Mouse (Mus musculus): ENCODE data around the gene C8a. TPM values are rescaled to one million over a fixed set of nuclear protein-coding genes. Genes with fewer than 3 reads are reported as not detected.
A peak's percentile ranks its signal among the peaks of the same experiment; 100 is the strongest.

The C8a gene
- not detected in 2 replicates for polyA plus RNA-seq (2015; fragmentation: Nextera tagmentation; extraction: Ambion mirVana)

- WGBS: 84% methylated on average over 3 of the region's 3 CpGs
Measured at GRCm38 (mm10) chr4:104876323-104876722, at the start of gene C8a. Gene C8a, minus strand, starts transcription at chr4:104876398.

DNA sequence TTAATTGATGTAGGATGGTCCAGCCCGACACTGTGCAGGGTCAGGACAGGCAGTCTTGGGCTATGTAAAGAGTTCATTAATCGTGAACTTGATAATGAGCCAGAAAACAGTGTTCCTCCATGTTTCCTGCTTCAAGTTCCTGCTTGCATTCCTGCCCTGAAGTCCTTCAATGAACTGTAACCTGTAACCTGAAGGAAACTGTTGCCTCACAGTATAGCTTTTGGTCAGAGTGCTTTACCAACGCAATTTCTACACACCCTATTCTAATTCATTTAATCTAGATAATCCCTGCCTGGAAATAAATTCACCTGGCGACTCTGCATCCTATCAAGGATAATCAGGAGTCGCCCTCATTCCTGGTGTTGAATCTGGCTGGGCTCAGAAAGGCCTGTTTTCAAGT lies 49.2 kb upstream of the C8a start:
- no peaks in the 10 kb centered on the region for H3K36me3 ChIP-seq (ENCODE audit: control insufficient read depth, insufficient read depth, low read length)
- H3K4me1 ChIP-seq (ENCODE audit: control insufficient read depth, insufficient read depth, low read length): no peaks in the 10 kb centered on the region
- no peak for ATAC-seq
- no peak overlapping the region for H3K4me3 ChIP-seq (ENCODE audit: low read depth, low read length)
- H3K4me2 ChIP-seq (ENCODE audit: low read length): no peak overlapping the region
- WGBS: 88% methylated on average over 5 of the region's 5 CpGs
- no peak overlapping the region for H3K9ac ChIP-seq (ENCODE audit: low read depth, low read length)
- H3K9me3 ChIP-seq (replicated peaks; ENCODE audit: control insufficient read depth, low read length, poor library complexity, severe bottlenecking): no peaks in the 10 kb centered on the region
- H3K27me3 ChIP-seq (ENCODE audit: control insufficient read depth, insufficient read depth, low read depth, low read length): no peaks in the 10 kb centered on the region
- no peak overlapping the region for H3K27ac ChIP-seq (ENCODE audit: low read length)

More at GRCm38 (mm10) chr4:104876323-104876722, at the start of gene C8a:
- Histone ChIP-seq H3K9ac (ENCODE audit: low read depth, low read length) (no peak within 1 kb of the TSS), H3K9me3 (replicated peaks; ENCODE audit: control insufficient read depth, low read length, poor library complexity, severe bottlenecking) (no peaks in the 10 kb centered on the region), H3K36me3 (ENCODE audit: control insufficient read depth, insufficient read depth, low read length) (no peaks in the 10 kb centered on the region), H3K27me3 (ENCODE audit: control insufficient read depth, insufficient read depth, low read depth, low read length) (no peaks in the 10 kb centered on the region), H3K27ac (ENCODE audit: low read length) (no peak within 1 kb of the TSS), H3K4me2 (ENCODE audit: low read length) (no peak within 1 kb of the TSS), H3K4me1 (ENCODE audit: control insufficient read depth, insufficient read depth, low read length) (no peaks in the 10 kb centered on the region), H3K4me3 (ENCODE audit: low read depth, low read length) (no peak within 1 kb of the TSS)
- ATAC-seq: no peak

DNA sequence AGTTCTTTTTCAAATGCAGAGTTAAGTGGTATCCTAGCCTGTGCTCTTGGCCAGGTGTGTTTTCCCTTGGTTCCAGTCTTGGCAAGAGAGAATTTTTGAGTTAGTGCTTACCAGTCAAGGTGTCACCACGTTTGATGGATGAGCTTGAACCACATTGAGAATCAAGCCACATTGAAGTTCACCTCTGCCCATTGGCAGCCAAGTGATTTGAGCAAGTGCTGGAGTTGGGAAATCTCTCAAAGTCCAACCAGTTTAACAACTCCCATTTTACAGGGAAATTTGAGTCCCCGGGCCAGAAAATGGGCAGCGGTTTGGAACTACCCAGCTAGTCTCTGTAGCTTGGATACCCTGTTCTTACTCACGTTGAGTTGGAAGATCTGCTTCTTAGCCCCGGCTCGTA lies 41.8 kb upstream of the C8a start:
- Histone ChIP-seq H3K9ac (ENCODE audit: low read depth, low read length) (no peak overlapping the region), H3K27me3 (ENCODE audit: control insufficient read depth, insufficient read depth, low read depth, low read length) (peaks cover 7% of the 10 kb centered on the region), H3K27ac (ENCODE audit: low read length) (no peak overlapping the region), H3K4me1 (ENCODE audit: control insufficient read depth, insufficient read depth, low read length) (no peaks in the 10 kb centered on the region), H3K4me3 (ENCODE audit: low read depth, low read length) (no peak overlapping the region), H3K4me2 (ENCODE audit: low read length) (no peak overlapping the region), H3K9me3 (replicated peaks; ENCODE audit: control insufficient read depth, low read length, poor library complexity, severe bottlenecking) (no peaks in the 10 kb centered on the region), H3K36me3 (ENCODE audit: control insufficient read depth, insufficient read depth, low read length) (no peaks in the 10 kb centered on the region)
- WGBS: 90% methylated on average over 6 of the region's 6 CpGs
- no peak for ATAC-seq

- WGBS: 62% methylated on average over 6 of the region's 6 CpGs
- no peaks in the 10 kb centered on the region for H3K9me3 ChIP-seq (replicated peaks; ENCODE audit: control insufficient read depth, low read length, poor library complexity, severe bottlenecking)
- no peak overlapping the region for H3K9ac ChIP-seq (ENCODE audit: low read depth, low read length)
- H3K27me3 ChIP-seq (ENCODE audit: control insufficient read depth, insufficient read depth, low read depth, low read length): peaks cover 7% of the 10 kb centered on the region
- ATAC-seq: no peak
- no peaks in the 10 kb centered on the region for H3K36me3 ChIP-seq (ENCODE audit: control insufficient read depth, insufficient read depth, low read length)
- H3K27ac ChIP-seq (ENCODE audit: low read length): no peak overlapping the region
- no peak overlapping the region for H3K4me3 ChIP-seq (ENCODE audit: low read depth, low read length)
- H3K4me2 ChIP-seq (ENCODE audit: low read length): no peak overlapping the region
- no peaks in the 10 kb centered on the region for H3K4me1 ChIP-seq (ENCODE audit: control insufficient read depth, insufficient read depth, low read length)
Measured at GRCm38 (mm10) chr4:104914711-104915247, 38.6 kb upstream of the C8a start.

- peak within 1 kb of the TSS; percentile 46 for H3K4me2 ChIP-seq (ENCODE audit: low read length)
- no peaks in the 10 kb centered on the region for H3K36me3 ChIP-seq (ENCODE audit: control insufficient read depth, insufficient read depth, low read length)
- no peak for ATAC-seq
- H3K4me1 ChIP-seq (ENCODE audit: control insufficient read depth, insufficient read depth, low read length): no peaks in the 10 kb centered on the region
- 19% methylated on average over 22 of the region's 23 CpGs for WGBS
- H3K9ac ChIP-seq (ENCODE audit: low read depth, low read length): peak within 1 kb of the TSS; percentile 40; the same call in 1 of the 2 replicates
- H3K27me3 ChIP-seq (ENCODE audit: control insufficient read depth, insufficient read depth, low read depth, low read length): peaks cover 7% of the 10 kb centered on the region
- no peak within 1 kb of the TSS for H3K27ac ChIP-seq (ENCODE audit: low read length)
- H3K4me3 ChIP-seq (ENCODE audit: low read depth, low read length): no peak within 1 kb of the TSS
- no peaks in the 10 kb centered on the region for H3K9me3 ChIP-seq (replicated peaks; ENCODE audit: control insufficient read depth, low read length, poor library complexity, severe bottlenecking)
Measured at GRCm38 (mm10) chr4:104913291-104914129, 37.3 kb upstream of the C8a start, which contains the start of gene Fyb2. Gene Fyb2, plus strand, starts transcription at chr4:104913456.

GRCm38 (mm10) chr4:104911685-104912084 lies 35.5 kb upstream of the C8a start:
- H3K4me1 ChIP-seq (ENCODE audit: control insufficient read depth, insufficient read depth, low read length): no peaks in the 10 kb centered on the region
- H3K27ac ChIP-seq (ENCODE audit: low read length): no peak overlapping the region
- H3K9ac ChIP-seq (ENCODE audit: low read depth, low read length): no peak overlapping the region
- no peaks in the 10 kb centered on the region for H3K36me3 ChIP-seq (ENCODE audit: control insufficient read depth, insufficient read depth, low read length)
- no peak overlapping the region for H3K4me3 ChIP-seq (ENCODE audit: low read depth, low read length)
- H3K4me2 ChIP-seq (ENCODE audit: low read length): no peak overlapping the region
- no peaks in the 10 kb centered on the region for H3K9me3 ChIP-seq (replicated peaks; ENCODE audit: control insufficient read depth, low read length, poor library complexity, severe bottlenecking)
- 33% methylated on average over 7 of the region's 7 CpGs for WGBS
- no peak for ATAC-seq
- H3K27me3 ChIP-seq (ENCODE audit: control insufficient read depth, insufficient read depth, low read depth, low read length): peaks cover 7% of the 10 kb centered on the region

GRCm38 (mm10) chr4:104905049-104905448 lies 28.9 kb upstream of the C8a start:
- 74% methylated on average over 6 of the region's 6 CpGs for WGBS
- no peak overlapping the region for H3K4me3 ChIP-seq (ENCODE audit: low read depth, low read length)
- ATAC-seq: peak; percentile 58; the same call in 1 of the 2 replicates
- H3K9me3 ChIP-seq (replicated peaks; ENCODE audit: control insufficient read depth, low read length, poor library complexity, severe bottlenecking): no peaks in the 10 kb centered on the region
- no peak overlapping the region for H3K27ac ChIP-seq (ENCODE audit: low read length)
- no peak overlapping the region for H3K4me2 ChIP-seq (ENCODE audit: low read length)
- no peaks in the 10 kb centered on the region for H3K27me3 ChIP-seq (ENCODE audit: control insufficient read depth, insufficient read depth, low read depth, low read length)
- H3K36me3 ChIP-seq (ENCODE audit: control insufficient read depth, insufficient read depth, low read length): no peaks in the 10 kb centered on the region
- H3K9ac ChIP-seq (ENCODE audit: low read depth, low read length): no peak overlapping the region
- no peaks in the 10 kb centered on the region for H3K4me1 ChIP-seq (ENCODE audit: control insufficient read depth, insufficient read depth, low read length)

DNA sequence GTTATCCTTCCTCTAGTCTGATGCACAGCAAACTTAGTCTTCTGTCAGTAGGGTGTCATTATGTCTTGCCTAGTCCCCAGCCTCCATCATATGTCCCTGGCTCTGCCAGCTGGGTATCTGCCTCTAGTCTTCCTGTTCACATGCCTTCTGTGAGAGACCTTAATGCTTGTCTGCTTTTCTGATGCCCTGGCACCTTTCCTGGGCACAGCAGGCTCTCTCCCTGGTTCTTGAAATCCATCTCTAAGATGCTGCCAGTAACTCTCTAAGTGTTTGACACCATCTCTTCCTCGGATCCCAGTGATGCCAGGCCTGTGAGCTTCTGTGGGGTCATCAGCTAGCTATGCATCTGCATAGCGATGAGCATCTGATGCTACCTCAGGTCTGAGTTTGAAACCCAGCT lies 26.6 kb upstream of the C8a start:
- ATAC-seq: no peak
- no peak overlapping the region for H3K9ac ChIP-seq (ENCODE audit: low read depth, low read length)
- H3K36me3 ChIP-seq (ENCODE audit: control insufficient read depth, insufficient read depth, low read length): no peaks in the 10 kb centered on the region
- no peak overlapping the region for H3K4me3 ChIP-seq (ENCODE audit: low read depth, low read length)
- H3K27ac ChIP-seq (ENCODE audit: low read length): no peak overlapping the region
- H3K4me1 ChIP-seq (ENCODE audit: control insufficient read depth, insufficient read depth, low read length): no peaks in the 10 kb centered on the region
- H3K27me3 ChIP-seq (ENCODE audit: control insufficient read depth, insufficient read depth, low read depth, low read length): no peaks in the 10 kb centered on the region
- H3K4me2 ChIP-seq (ENCODE audit: low read length): no peak overlapping the region
- H3K9me3 ChIP-seq (replicated peaks; ENCODE audit: control insufficient read depth, low read length, poor library complexity, severe bottlenecking): no peaks in the 10 kb centered on the region
- WGBS: 89% methylated on average over 2 of the region's 2 CpGs

All from midbrain, embryonic 16.5 days (tissue).